Mouse (Mus musculus): ENCODE data around the gene N4bp1. TPM values are rescaled to one million over a fixed set of nuclear protein-coding genes. Genes with fewer than 3 reads are reported as not detected.

The N4bp1 gene
- polyA plus RNA-seq, 1 experiment from 2014 or later, result 12.7 TPM

- no peaks in the 10 kb centered on the region for H3K27me3 ChIP-seq (ENCODE audit: control insufficient read depth, insufficient read depth, low read length)
- WGBS, result 62% methylated on average over 6 of the region's 6 CpGs
- H3K9me3 ChIP-seq (ENCODE audit: control insufficient read depth, low read length), result no peaks in the 10 kb centered on the region
Measured at GRCm38 (mm10) chr8:86801988-86802387, 83.1 kb downstream of the N4bp1 start.

DNA sequence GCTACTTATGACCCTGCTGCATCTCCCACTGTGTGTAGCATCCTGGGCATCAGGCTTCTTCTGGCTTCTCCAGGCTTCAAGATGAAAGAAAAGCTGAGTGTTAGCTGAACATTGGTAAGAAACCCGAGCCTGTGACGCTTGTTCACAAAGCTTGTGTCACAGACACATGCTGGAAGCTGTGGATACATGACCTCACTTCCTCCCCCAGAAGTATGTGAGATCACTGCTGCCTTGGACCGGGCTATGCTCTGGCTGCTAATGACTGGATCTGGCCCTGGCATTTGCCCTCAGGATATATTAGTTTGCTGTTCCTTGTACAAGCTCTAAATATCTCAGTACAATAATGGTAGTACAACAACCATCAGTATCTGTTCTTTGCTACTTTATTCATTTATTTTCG, 84.1 kb downstream of the N4bp1 start:
- H3K36me3 ChIP-seq (ENCODE audit: control insufficient read depth, insufficient read depth, low read length), result no peaks in the 10 kb centered on the region
- no peaks in the 10 kb centered on the region for H3K9me3 ChIP-seq (ENCODE audit: control insufficient read depth, low read length)
- no peak overlapping the region for H3K4me3 ChIP-seq (ENCODE audit: low read depth, low read length)
- H3K9ac ChIP-seq (replicated peaks; ENCODE audit: low read depth, low read length), result no peak overlapping the region
- ATAC-seq (ENCODE audit: low read depth), result no peak
- H3K27me3 ChIP-seq (ENCODE audit: control insufficient read depth, insufficient read depth, low read length), result no peaks in the 10 kb centered on the region
- H3K27ac ChIP-seq (ENCODE audit: low read depth, low read length), result no peak overlapping the region
- no peaks in the 10 kb centered on the region for H3K4me1 ChIP-seq (ENCODE audit: control insufficient read depth, insufficient read depth, low read length)
- H3K4me2 ChIP-seq (ENCODE audit: low read depth, low read length), result no peak overlapping the region
- 67% methylated on average over 4 of the region's 4 CpGs for WGBS

More at GRCm38 (mm10) chr8:86801988-86802387, 83.1 kb downstream of the N4bp1 start:
- no peak overlapping the region for H3K4me3 ChIP-seq (ENCODE audit: low read depth, low read length)
- no peaks in the 10 kb centered on the region for H3K4me1 ChIP-seq (ENCODE audit: control insufficient read depth, insufficient read depth, low read length)
- no peak overlapping the region for H3K9ac ChIP-seq (replicated peaks; ENCODE audit: low read depth, low read length)
- no peak overlapping the region for H3K27ac ChIP-seq (ENCODE audit: low read depth, low read length)
- no peak overlapping the region for H3K4me2 ChIP-seq (ENCODE audit: low read depth, low read length)
- no peak for ATAC-seq (ENCODE audit: low read depth)
- H3K36me3 ChIP-seq (ENCODE audit: control insufficient read depth, insufficient read depth, low read length), result no peaks in the 10 kb centered on the region

DNA sequence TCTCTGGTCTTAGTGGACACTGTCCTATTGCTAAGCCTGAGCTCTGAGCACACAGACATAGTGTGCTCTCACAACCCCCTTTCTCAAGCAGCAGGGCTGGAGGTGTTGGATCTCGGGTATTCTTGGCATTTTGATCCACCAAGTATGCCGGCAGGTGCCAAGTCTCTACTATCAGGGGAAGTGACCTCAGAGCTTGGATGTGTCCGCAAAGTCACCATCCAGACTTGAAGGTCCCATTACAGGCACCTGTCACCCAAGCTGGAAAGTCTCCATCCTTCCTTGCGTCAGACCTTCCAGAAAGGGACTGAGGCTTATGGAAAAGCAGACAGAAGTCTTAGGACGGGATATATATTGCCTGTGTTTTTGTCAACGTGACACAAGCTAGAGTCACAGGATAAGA, 86.9 kb downstream of the N4bp1 start:
- no peak overlapping the region for H3K4me2 ChIP-seq (ENCODE audit: low read depth, low read length)
- no peaks in the 10 kb centered on the region for H3K9me3 ChIP-seq (ENCODE audit: control insufficient read depth, low read length)
- no peak overlapping the region for H3K4me3 ChIP-seq (ENCODE audit: low read depth, low read length)
- H3K9ac ChIP-seq (replicated peaks; ENCODE audit: low read depth, low read length), result no peak overlapping the region
- H3K36me3 ChIP-seq (ENCODE audit: control insufficient read depth, insufficient read depth, low read length), result no peaks in the 10 kb centered on the region
- H3K27ac ChIP-seq (ENCODE audit: low read depth, low read length), result no peak overlapping the region
- no peaks in the 10 kb centered on the region for H3K4me1 ChIP-seq (ENCODE audit: control insufficient read depth, insufficient read depth, low read length)
- WGBS, result 94% methylated on average over 6 of the region's 6 CpGs
- ATAC-seq (ENCODE audit: low read depth), result no peak
- no peaks in the 10 kb centered on the region for H3K27me3 ChIP-seq (ENCODE audit: control insufficient read depth, insufficient read depth, low read length)

DNA sequence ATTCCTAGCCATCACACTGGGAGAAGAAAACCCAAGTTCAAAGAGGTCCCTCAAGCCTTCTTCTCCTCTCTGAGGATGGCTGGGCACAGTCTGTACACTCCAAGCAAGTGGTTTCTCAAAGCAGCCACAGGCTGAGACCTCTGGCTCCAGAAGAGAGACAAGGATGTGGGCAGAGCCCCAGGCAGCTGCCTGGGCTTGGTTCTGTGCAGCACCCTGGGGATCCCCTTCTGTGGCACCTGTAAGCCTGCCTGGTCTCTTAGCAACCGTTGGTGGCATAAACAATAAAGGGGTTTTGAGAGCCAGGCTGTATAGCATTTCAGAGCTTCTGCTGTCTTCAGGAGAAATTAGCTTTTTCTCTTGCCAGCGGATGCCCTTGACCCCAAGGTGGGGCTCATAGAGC, 87.4 kb downstream of the N4bp1 start:
- no peak overlapping the region for H3K4me2 ChIP-seq (ENCODE audit: low read depth, low read length)
- no peak overlapping the region for H3K4me3 ChIP-seq (ENCODE audit: low read depth, low read length)
- no peak overlapping the region for H3K27ac ChIP-seq (ENCODE audit: low read depth, low read length)
- 81% methylated on average over 2 of the region's 2 CpGs for WGBS
- H3K27me3 ChIP-seq (ENCODE audit: control insufficient read depth, insufficient read depth, low read length), result no peaks in the 10 kb centered on the region
- no peaks in the 10 kb centered on the region for H3K9me3 ChIP-seq (ENCODE audit: control insufficient read depth, low read length)
- no peaks in the 10 kb centered on the region for H3K4me1 ChIP-seq (ENCODE audit: control insufficient read depth, insufficient read depth, low read length)
- ATAC-seq (ENCODE audit: low read depth), result no peak
- H3K9ac ChIP-seq (replicated peaks; ENCODE audit: low read depth, low read length), result no peak overlapping the region
- no peaks in the 10 kb centered on the region for H3K36me3 ChIP-seq (ENCODE audit: control insufficient read depth, insufficient read depth, low read length)

- Histone ChIP-seq H3K9ac (replicated peaks; ENCODE audit: low read depth, low read length) (no peak overlapping the region), H3K4me1 (ENCODE audit: control insufficient read depth, insufficient read depth, low read length) (no peaks in the 10 kb centered on the region), H3K9me3 (ENCODE audit: control insufficient read depth, low read length) (no peaks in the 10 kb centered on the region), H3K27me3 (ENCODE audit: control insufficient read depth, insufficient read depth, low read length) (no peaks in the 10 kb centered on the region), H3K27ac (ENCODE audit: low read depth, low read length) (no peak overlapping the region), H3K4me3 (ENCODE audit: low read depth, low read length) (no peak overlapping the region), H3K36me3 (ENCODE audit: control insufficient read depth, insufficient read depth, low read length) (no peaks in the 10 kb centered on the region), H3K4me2 (ENCODE audit: low read depth, low read length) (no peak overlapping the region)
- 47% methylated on average over 6 of the region's 6 CpGs for WGBS
- ATAC-seq (ENCODE audit: low read depth), result no peak
Measured at GRCm38 (mm10) chr8:86794716-86795115, 90.3 kb downstream of the N4bp1 start.

- H3K9me3 ChIP-seq (ENCODE audit: control insufficient read depth, low read length), result no peaks in the 10 kb centered on the region
- no peaks in the 10 kb centered on the region for H3K27me3 ChIP-seq (ENCODE audit: control insufficient read depth, insufficient read depth, low read length)
- WGBS, result 92% methylated on average over 6 of the region's 6 CpGs
- no peak overlapping the region for H3K27ac ChIP-seq (ENCODE audit: low read depth, low read length)
- no peak for ATAC-seq (ENCODE audit: low read depth)
- H3K9ac ChIP-seq (replicated peaks; ENCODE audit: low read depth, low read length), result no peak overlapping the region
- H3K4me2 ChIP-seq (ENCODE audit: low read depth, low read length), result no peak overlapping the region
- H3K4me1 ChIP-seq (ENCODE audit: control insufficient read depth, insufficient read depth, low read length), result no peaks in the 10 kb centered on the region
- no peak overlapping the region for H3K4me3 ChIP-seq (ENCODE audit: low read depth, low read length)
- no peaks in the 10 kb centered on the region for H3K36me3 ChIP-seq (ENCODE audit: control insufficient read depth, insufficient read depth, low read length)
Measured at GRCm38 (mm10) chr8:86791542-86791941, 93.5 kb downstream of the N4bp1 start.

GRCm38 (mm10) chr8:86789576-86789975, 95.5 kb downstream of the N4bp1 start:
- H3K4me2 ChIP-seq (ENCODE audit: low read depth, low read length), result no peak overlapping the region
- no peaks in the 10 kb centered on the region for H3K4me1 ChIP-seq (ENCODE audit: control insufficient read depth, insufficient read depth, low read length)
- H3K9me3 ChIP-seq (ENCODE audit: control insufficient read depth, low read length), result no peaks in the 10 kb centered on the region
- no peak overlapping the region for H3K9ac ChIP-seq (replicated peaks; ENCODE audit: low read depth, low read length)
- H3K27ac ChIP-seq (ENCODE audit: low read depth, low read length), result no peak overlapping the region
- 78% methylated on average over 1 of the region's 1 CpGs for WGBS
- H3K27me3 ChIP-seq (ENCODE audit: control insufficient read depth, insufficient read depth, low read length), result no peaks in the 10 kb centered on the region
- H3K36me3 ChIP-seq (ENCODE audit: control insufficient read depth, insufficient read depth, low read length), result no peaks in the 10 kb centered on the region
- no peak overlapping the region for H3K4me3 ChIP-seq (ENCODE audit: low read depth, low read length)
- no peak for ATAC-seq (ENCODE audit: low read depth)

DNA sequence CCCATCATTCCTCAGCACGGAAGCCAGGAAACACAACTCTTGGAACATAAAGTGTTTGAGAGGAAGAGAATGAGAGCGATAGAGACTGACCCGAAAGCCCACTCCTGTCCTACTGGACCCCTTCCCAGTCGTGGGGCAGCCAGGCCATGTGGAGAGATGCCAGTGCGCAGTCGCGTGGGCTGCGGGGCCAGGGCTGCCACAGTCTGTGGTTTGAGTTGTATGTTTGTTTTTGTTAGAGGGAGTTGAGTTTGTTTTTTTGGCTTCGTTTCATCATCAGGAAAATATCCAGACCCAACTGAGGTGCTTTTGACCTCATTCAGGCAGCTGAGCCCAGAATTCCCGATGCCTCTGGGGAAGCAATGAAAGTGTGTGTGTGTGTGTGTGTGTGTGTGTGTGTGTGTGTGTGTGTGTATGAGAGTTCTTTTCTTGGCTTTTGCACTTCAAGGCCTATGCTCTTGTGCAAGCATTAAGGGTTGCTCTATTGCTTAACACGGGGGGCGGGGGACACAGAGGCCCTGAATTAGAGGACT, 97.1 kb downstream of the N4bp1 start:
- Histone ChIP-seq H3K36me3 (ENCODE audit: control insufficient read depth, insufficient read depth, low read length) (no peaks in the 10 kb centered on the region), H3K4me3 (ENCODE audit: low read depth, low read length) (no peak overlapping the region), H3K9me3 (ENCODE audit: control insufficient read depth, low read length) (no peaks in the 10 kb centered on the region), H3K27ac (ENCODE audit: low read depth, low read length) (no peak overlapping the region), H3K9ac (replicated peaks; ENCODE audit: low read depth, low read length) (no peak overlapping the region), H3K27me3 (ENCODE audit: control insufficient read depth, insufficient read depth, low read length) (no peaks in the 10 kb centered on the region), H3K4me1 (ENCODE audit: control insufficient read depth, insufficient read depth, low read length) (no peaks in the 10 kb centered on the region), H3K4me2 (ENCODE audit: low read depth, low read length) (no peak overlapping the region)
- 67% methylated on average over 12 of the region's 12 CpGs for WGBS
- no peak for ATAC-seq (ENCODE audit: low read depth)

- Histone ChIP-seq H3K27me3 (ENCODE audit: control insufficient read depth, insufficient read depth, low read length) (no peaks in the 10 kb centered on the region), H3K4me3 (ENCODE audit: low read depth, low read length) (no peak overlapping the region), H3K27ac (ENCODE audit: low read depth, low read length) (no peak overlapping the region), H3K4me2 (ENCODE audit: low read depth, low read length) (no peak overlapping the region), H3K4me1 (ENCODE audit: control insufficient read depth, insufficient read depth, low read length) (no peaks in the 10 kb centered on the region), H3K9ac (replicated peaks; ENCODE audit: low read depth, low read length) (no peak overlapping the region), H3K9me3 (ENCODE audit: control insufficient read depth, low read length) (no peaks in the 10 kb centered on the region), H3K36me3 (ENCODE audit: control insufficient read depth, insufficient read depth, low read length) (no peaks in the 10 kb centered on the region)
- 48% methylated on average over 5 of the region's 5 CpGs for WGBS
- ATAC-seq (ENCODE audit: low read depth), result no peak
Measured at GRCm38 (mm10) chr8:86786498-86786897, 98.6 kb downstream of the N4bp1 start.

Data from neural tube, embryonic 14.5 days (tissue).